Mouse (Mus musculus): ENCODE data around the gene Hoxd3. TPM values are rescaled to one million over a fixed set of nuclear protein-coding genes. Genes with fewer than 3 reads are reported as not detected.
A peak's percentile ranks its signal among the peaks of the same experiment; 100 is the strongest.

Gene Hoxd3
- polyA plus RNA-seq, 1 experiment from 2014 or later = 82.5 TPM

GRCm38 (mm10) chr2:74720384-74720783 lies 8.7 kb downstream of the Hoxd3 start:
- peaks cover 30% of the 10 kb centered on the region for H3K4me1 ChIP-seq (replicated peaks)
- peaks cover 99% of the 10 kb centered on the region for H3K27me3 ChIP-seq
- H3K9ac ChIP-seq = no peak overlapping the region
- no peak overlapping the region for H3K4me3 ChIP-seq
- no peaks in the 10 kb centered on the region for H3K9me3 ChIP-seq
- H3K36me3 ChIP-seq = no peaks in the 10 kb centered on the region
- ATAC-seq (ENCODE audit: low FRiP score) = no peak
- 12% methylated on average over 2 of the region's 2 CpGs for WGBS
- no peak overlapping the region for H3K27ac ChIP-seq
- H3K4me2 ChIP-seq = no peak overlapping the region

GRCm38 (mm10) chr2:74720955-74721491 lies 9.3 kb downstream of the Hoxd3 start:
- Histone ChIP-seq H3K4me1 (replicated peaks) (peaks cover 35% of the 10 kb centered on the region), H3K9me3 (no peaks in the 10 kb centered on the region), H3K27ac (0 out of 2 replicates have a peak overlapping the region, but pooled peaks have one; percentile 2), H3K27me3 (peaks cover 98% of the 10 kb centered on the region), H3K4me2 (0 out of 2 replicates have a peak overlapping the region, but pooled peaks have one; percentile 0), H3K36me3 (no peaks in the 10 kb centered on the region), H3K4me3 (no peak overlapping the region), H3K9ac (no peak overlapping the region)
- ATAC-seq (ENCODE audit: low FRiP score) = no peak
- WGBS = 4% methylated on average over 5 of the region's 5 CpGs

GRCm38 (mm10) chr2:74721882-74722281 lies 10.2 kb downstream of the Hoxd3 start:
- H3K4me2 ChIP-seq = peak overlapping the region; percentile 83
- 10% methylated on average over 6 of the region's 6 CpGs for WGBS
- H3K9me3 ChIP-seq = no peaks in the 10 kb centered on the region
- peaks cover 98% of the 10 kb centered on the region for H3K27me3 ChIP-seq
- H3K27ac ChIP-seq = no peak overlapping the region
- H3K4me3 ChIP-seq = 0 out of 2 replicates have a peak overlapping the region, but pooled peaks have one; percentile 9
- no peak for ATAC-seq (ENCODE audit: low FRiP score)
- peaks cover 43% of the 10 kb centered on the region for H3K4me1 ChIP-seq (replicated peaks)
- no peak overlapping the region; the same call in 1 of the 2 replicates for H3K9ac ChIP-seq
- H3K36me3 ChIP-seq = no peaks in the 10 kb centered on the region

GRCm38 (mm10) chr2:74722949-74723348 lies 11.2 kb downstream of the Hoxd3 start:
- WGBS = 5% methylated on average over 8 of the region's 8 CpGs
- H3K9ac ChIP-seq = peak overlapping the region; percentile 51; the same call in 1 of the 2 replicates
- H3K9me3 ChIP-seq = no peaks in the 10 kb centered on the region
- H3K36me3 ChIP-seq = no peaks in the 10 kb centered on the region
- ATAC-seq (ENCODE audit: low FRiP score) = no peak
- peaks cover 50% of the 10 kb centered on the region for H3K4me1 ChIP-seq (replicated peaks)
- H3K27ac ChIP-seq = peak overlapping the region; percentile 97
- H3K27me3 ChIP-seq = peaks cover 98% of the 10 kb centered on the region
- H3K4me2 ChIP-seq = peak overlapping the region; percentile 83
- H3K4me3 ChIP-seq = peak overlapping the region; percentile 57

GRCm38 (mm10) chr2:74724244-74725015 lies 12.7 kb downstream of the Hoxd3 start:
- H3K9me3 ChIP-seq = no peaks in the 10 kb centered on the region
- 10% methylated on average over 7 of the region's 7 CpGs for WGBS
- H3K4me1 ChIP-seq (replicated peaks) = peaks cover 55% of the 10 kb centered on the region
- peak overlapping the region; percentile 57 for H3K4me3 ChIP-seq
- peaks cover 99% of the 10 kb centered on the region for H3K27me3 ChIP-seq
- peak overlapping the region; percentile 83 for H3K4me2 ChIP-seq
- peak overlapping the region; percentile 97 for H3K27ac ChIP-seq
- peak overlapping the region; percentile 87 for H3K9ac ChIP-seq
- ATAC-seq (ENCODE audit: low FRiP score) = no peak
- H3K36me3 ChIP-seq = no peaks in the 10 kb centered on the region

- Histone ChIP-seq H3K4me3 (peak overlapping the region; percentile 57), H3K27me3 (peaks cover 96% of the 10 kb centered on the region), H3K9me3 (no peaks in the 10 kb centered on the region), H3K36me3 (no peaks in the 10 kb centered on the region), H3K4me1 (replicated peaks) (peaks cover 55% of the 10 kb centered on the region), H3K4me2 (peak overlapping the region; percentile 83), H3K27ac (peak overlapping the region; percentile 97), H3K9ac (peak overlapping the region; percentile 87)
- ATAC-seq (ENCODE audit: low FRiP score) = no peak
- WGBS = 2% methylated on average over 17 of the region's 17 CpGs
Measured at GRCm38 (mm10) chr2:74725171-74725570, 13.4 kb downstream of the Hoxd3 start.

GRCm38 (mm10) chr2:74726551-74726950 lies 14.8 kb downstream of the Hoxd3 start, which contains the start of gene Gm28230:
TSS of gene Gm28230 (plus strand) at chr2:74726728.
- H3K27me3 ChIP-seq = peaks cover 96% of the 10 kb centered on the region
- ATAC-seq (ENCODE audit: low FRiP score) = peak; percentile 41; the same call in 1 of the 2 replicates
- 5% methylated on average over 5 of the region's 5 CpGs for WGBS
- H3K9ac ChIP-seq = peak within 1 kb of the TSS; percentile 87
- peak within 1 kb of the TSS; percentile 83 for H3K4me2 ChIP-seq
- peak within 1 kb of the TSS; percentile 97 for H3K27ac ChIP-seq
- peak within 1 kb of the TSS; percentile 57 for H3K4me3 ChIP-seq
- H3K36me3 ChIP-seq = no peaks in the 10 kb centered on the region
- no peaks in the 10 kb centered on the region for H3K9me3 ChIP-seq
- peaks cover 57% of the 10 kb centered on the region for H3K4me1 ChIP-seq (replicated peaks)

GRCm38 (mm10) chr2:74726973-74727639 lies 15.4 kb downstream of the Hoxd3 start:
- WGBS = under 1% methylated on average over 43 of the region's 43 CpGs
- H3K27ac ChIP-seq = peak overlapping the region; percentile 97
- peak overlapping the region; percentile 83 for H3K4me2 ChIP-seq
- peaks cover 95% of the 10 kb centered on the region for H3K27me3 ChIP-seq
- peaks cover 60% of the 10 kb centered on the region for H3K4me1 ChIP-seq (replicated peaks)
- H3K4me3 ChIP-seq = peak overlapping the region; percentile 57
- H3K9me3 ChIP-seq = no peaks in the 10 kb centered on the region
- H3K36me3 ChIP-seq = no peaks in the 10 kb centered on the region
- peak; percentile 34 for ATAC-seq (ENCODE audit: low FRiP score)
- peak overlapping the region; percentile 87 for H3K9ac ChIP-seq

- no peaks in the 10 kb centered on the region for H3K36me3 ChIP-seq
- H3K9ac ChIP-seq = peak overlapping the region; percentile 87
- peaks cover 95% of the 10 kb centered on the region for H3K27me3 ChIP-seq
- peak overlapping the region; percentile 57 for H3K4me3 ChIP-seq
- H3K4me1 ChIP-seq (replicated peaks) = peaks cover 57% of the 10 kb centered on the region
- H3K27ac ChIP-seq = peak overlapping the region; percentile 97
- peak overlapping the region; percentile 83 for H3K4me2 ChIP-seq
- no peaks in the 10 kb centered on the region for H3K9me3 ChIP-seq
- 2% methylated on average over 25 of the region's 25 CpGs for WGBS
- ATAC-seq (ENCODE audit: low FRiP score) = peak; percentile 41; the same call in 1 of the 2 replicates
Measured at GRCm38 (mm10) chr2:74727640-74728302, 16.0 kb downstream of the Hoxd3 start.

- Histone ChIP-seq H3K4me3 (peak overlapping the region; percentile 57), H3K36me3 (no peaks in the 10 kb centered on the region), H3K4me1 (replicated peaks) (peaks cover 52% of the 10 kb centered on the region), H3K27me3 (peaks cover 91% of the 10 kb centered on the region), H3K9me3 (no peaks in the 10 kb centered on the region), H3K4me2 (peak overlapping the region; percentile 83), H3K9ac (peak overlapping the region; percentile 87), H3K27ac (peak overlapping the region; percentile 97)
- ATAC-seq (ENCODE audit: low FRiP score) = no peak
- 5% methylated on average over 13 of the region's 13 CpGs for WGBS
Measured at GRCm38 (mm10) chr2:74728303-74728680, 16.6 kb downstream of the Hoxd3 start.

- peaks cover 45% of the 10 kb centered on the region for H3K4me1 ChIP-seq (replicated peaks)
- 4% methylated on average over 8 of the region's 8 CpGs for WGBS
- H3K9ac ChIP-seq = peak overlapping the region; percentile 96
- no peak for ATAC-seq (ENCODE audit: low FRiP score)
- H3K4me3 ChIP-seq = peak overlapping the region; percentile 51
- H3K4me2 ChIP-seq = peak overlapping the region; percentile 83
- no peaks in the 10 kb centered on the region for H3K9me3 ChIP-seq
- peak overlapping the region; percentile 99 for H3K27ac ChIP-seq
- H3K27me3 ChIP-seq = peaks cover 82% of the 10 kb centered on the region
- H3K36me3 ChIP-seq = no peaks in the 10 kb centered on the region
Measured at GRCm38 (mm10) chr2:74730331-74730730, 18.6 kb downstream of the Hoxd3 start.

GRCm38 (mm10) chr2:74731055-74731454 lies 19.3 kb downstream of the Hoxd3 start:
- Histone ChIP-seq H3K27ac (peak overlapping the region; percentile 99), H3K36me3 (no peaks in the 10 kb centered on the region), H3K27me3 (peaks cover 82% of the 10 kb centered on the region), H3K4me3 (peak overlapping the region; percentile 51), H3K9ac (peak overlapping the region; percentile 96), H3K4me1 (replicated peaks) (peaks cover 44% of the 10 kb centered on the region), H3K4me2 (peak overlapping the region; percentile 83), H3K9me3 (no peaks in the 10 kb centered on the region)
- ATAC-seq (ENCODE audit: low FRiP score) = no peak
